Mouse (Mus musculus) fibroblast of lung, adult 2 months (primary cell): ENCODE results near the gene Cd209b.

Experiments
- DNase-seq: peaks from one replicate; pipeline ENCODE4 v3.0.0-alpha.2; 2011; ENCODE audit warnings: low read depth

The Cd209b gene

GRCm38 (mm10) chr8:3926744-3927143 is at the start of gene Cd209b:
Gene Cd209b, minus strand, starts transcription at chr8:3926844.
- no peak for DNase-seq

GRCm38 (mm10) chr8:3956037-3956436 is 29.4 kb upstream of the Cd209b start:
- no peak for DNase-seq

- no peak for DNase-seq
These were observed 28.0 kb upstream of the Cd209b start, which contains the start of gene Cd209c for GRCm38 (mm10) chr8:3954646-3955045. Gene Cd209c, minus strand, starts transcription at chr8:3954746.

GRCm38 (mm10) chr8:3940023-3940422 is 13.4 kb upstream of the Cd209b start:
- no peak for DNase-seq

- DNase-seq = no peak
These were observed 48.2 kb downstream of the Cd209b start, which contains the start of gene Cd209d for GRCm38 (mm10) chr8:3878455-3878854. Gene Cd209d, minus strand, starts transcription at chr8:3878555.

- no peak for DNase-seq
These were observed 50.5 kb downstream of the Cd209b start for GRCm38 (mm10) chr8:3876121-3876520.
